Mouse (Mus musculus) G1E (cell line): ENCODE data around the gene Plppr5. TPM values are rescaled to one million over a fixed set of nuclear protein-coding genes. Genes with fewer than 3 reads are reported as not detected.

Experiments used
- ATAC-seq: 2 replicates; pipeline ENCODE4 v1.8.0; 2016; ENCODE audit warnings: mild to moderate bottlenecking; ENCODE audit not compliant: insufficient number of reproducible peaks, poor library complexity, low FRiP score, severe bottlenecking; ENCODE audit errors: extremely low read depth
- DNase-seq: peaks from one replicate; pipeline ENCODE4 v3.0.0; 2012; ENCODE audit warnings: low spot score
- H3K27me3 ChIP-seq: 2 replicates; pipeline ENCODE4 v1.6.1; 2012; ENCODE audit warnings: mild to moderate bottlenecking, low read length, inconsistent platforms; ENCODE audit not compliant: insufficient read depth
- H3K36me3 ChIP-seq: replicated peaks from 2 replicates; pipeline ENCODE3; 2012; ENCODE audit warnings: mild to moderate bottlenecking, inconsistent platforms
- H3K4me1 ChIP-seq: 2 replicates; pipeline ENCODE4 v1.6.1; 2012; ENCODE audit warnings: low read depth, low read length, inconsistent platforms, mixed read lengths; ENCODE audit not compliant: insufficient read depth
- H3K4me3 ChIP-seq: 2 replicates; pipeline ENCODE4 v1.5.1; 2012; ENCODE audit warnings: low read depth, mild to moderate bottlenecking, inconsistent platforms, low read length, moderate library complexity, mixed read lengths
- H3K9me3 ChIP-seq: replicated peaks from 2 replicates; pipeline ENCODE4 v1.6.1; 2012; ENCODE audit warnings: inconsistent platforms
- CTCF ChIP-seq: IDR thresholded peaks from 2 replicates; pipeline ENCODE4 v1.5.1; 2012; ENCODE audit warnings: low read depth, low read length, inconsistent platforms, mixed read lengths
- GATA1 ChIP-seq: IDR thresholded peaks from 2 replicates; pipeline ENCODE4 v1.6.1; 2012; ENCODE audit warnings: borderline replicate concordance, low read length, inconsistent platforms, mixed read lengths
- GATA2 ChIP-seq: IDR thresholded peaks from 2 replicates; pipeline ENCODE4 v1.6.1; 2012; ENCODE audit warnings: low read depth, low read length, inconsistent platforms, borderline replicate concordance
- POLR2AphosphoS5 ChIP-seq: IDR thresholded peaks from 2 replicates; pipeline ENCODE4 v1.6.1; 2012; ENCODE audit warnings: low read depth, low read length, inconsistent platforms; ENCODE audit not compliant: insufficient replicate concordance
- TAL1 ChIP-seq: conservative IDR thresholded peaks from 2 replicates; pipeline ENCODE4 v1.6.1; 2012; ENCODE audit warnings: low read depth, low read length, inconsistent platforms, mixed read lengths
- polyA plus RNA-seq: library from polyadenylated mRNA; stranded (reverse); fragments of >175 nt; gene quantifications from 2 replicates; pipeline ENCODE4 v1.2.3, GENCODE M21; 2012
- total RNA-seq, 2 experiments: library from RNA; stranded (forward) in 1 of 2; stranded (reverse) in 1 of 2; fragments of 200-1000 nt in 1 of 2; fragments of >200 nt in 1 of 2; fragmentation: Nextera tagmentation in 1 of 2; gene quantifications; 2 replicates each; pipeline ENCODE4 v1.2.3; 2014 to 2017

Gene Plppr5
- total RNA-seq (2014; fragmentation: Nextera tagmentation), result not detected in 2 replicates
- 0.05 and 0.12 TPM in 2 replicates for total RNA-seq (2017)
- not detected in 2 replicates for polyA plus RNA-seq

DNA sequence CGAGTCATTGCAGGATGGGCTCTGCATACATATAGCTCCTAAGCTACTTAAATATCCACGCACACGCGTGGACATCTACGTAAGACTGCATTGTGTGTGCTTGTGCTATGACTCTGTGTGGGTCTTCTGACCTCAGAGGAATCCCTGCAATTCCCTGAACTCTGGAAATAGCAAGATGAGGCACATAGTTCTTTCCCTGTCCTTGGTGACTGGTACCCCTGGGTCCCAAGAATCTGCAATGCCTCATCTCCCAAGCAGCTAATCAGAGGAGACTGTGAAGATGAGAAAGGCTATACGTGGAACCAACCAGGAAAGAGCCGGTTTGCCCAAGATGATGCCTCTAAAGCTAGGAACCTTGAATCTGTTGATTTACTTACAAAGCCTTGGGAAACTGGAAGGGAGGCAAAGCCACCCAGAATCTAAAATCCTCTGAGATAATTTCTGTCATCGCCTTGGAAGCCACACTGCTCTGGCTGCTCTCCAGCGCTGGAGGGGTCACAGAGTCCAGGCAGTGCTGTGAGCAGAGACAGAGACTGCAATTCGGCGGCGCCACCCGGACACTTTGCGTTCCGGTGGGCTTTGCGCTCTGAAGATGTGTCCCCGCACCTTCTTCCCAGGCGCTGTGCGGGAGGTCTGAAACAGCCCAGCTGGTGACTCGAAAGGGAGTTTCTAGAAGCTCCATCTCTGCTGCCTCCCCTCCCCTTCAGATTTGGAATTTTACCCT is at the start of gene Plppr5:
Gene Plppr5, plus strand, starts transcription at position 308 of the 724 bp plus-strand sequence.
- TF ChIP-seq CTCF, result no peak
- no peak for TF ChIP-seq GATA1
- TF ChIP-seq TAL1, result no peak
- no peak for TF ChIP-seq GATA2
- no peak for TF ChIP-seq POLR2AphosphoS5
- DNase-seq (no peak), ATAC-seq (no peak)
- H3K27me3 ChIP-seq, result no peaks in the 10 kb centered on the region
- H3K4me3 ChIP-seq, result peak within 1 kb of the TSS; percentile 13; the same call in 1 of the 2 replicates
- no peaks in the 10 kb centered on the region for H3K4me1 ChIP-seq
- H3K36me3 ChIP-seq, result no peaks in the 10 kb centered on the region
- peaks cover 37% of the 10 kb centered on the region for H3K9me3 ChIP-seq

GRCm38 (mm10) chr3:117549899-117550298 is 24.7 kb upstream of the Plppr5 start:
- no peak for TF ChIP-seq GATA2
- TF ChIP-seq POLR2AphosphoS5, result no peak
- no peak for TF ChIP-seq GATA1
- no peak for TF ChIP-seq TAL1
- no peak for TF ChIP-seq CTCF
- no peak for DNase-seq
- no peaks in the 10 kb centered on the region for H3K4me1 ChIP-seq
- 0 out of 2 replicates have a peak, but pooled peaks cover 2% of the 10 kb centered on the region for H3K9me3 ChIP-seq
- no peaks in the 10 kb centered on the region for H3K36me3 ChIP-seq
- H3K4me3 ChIP-seq, result no peak overlapping the region
- no peaks in the 10 kb centered on the region for H3K27me3 ChIP-seq
- ATAC-seq, result no peak

DNA sequence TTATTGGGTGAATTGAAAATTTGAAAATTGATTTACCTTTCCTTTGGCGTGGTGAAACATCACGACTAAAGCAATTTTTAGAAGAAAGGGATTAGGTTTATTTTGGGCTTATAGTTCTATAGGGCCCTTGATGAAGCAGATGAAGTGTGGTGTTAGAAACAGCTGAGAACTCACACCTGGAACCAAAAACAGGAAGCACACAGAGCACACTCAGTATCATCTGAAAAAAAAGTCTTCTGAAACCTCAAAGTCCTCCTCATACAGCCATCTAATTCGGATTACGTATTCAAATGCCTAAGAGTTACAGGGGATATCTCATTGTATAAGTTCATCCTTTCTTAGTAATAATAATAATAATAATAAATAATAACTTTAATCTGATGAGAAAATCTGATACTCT is 24.1 kb upstream of the Plppr5 start:
- ATAC-seq, result no peak

GRCm38 (mm10) chr3:117556972-117557371 is 17.7 kb upstream of the Plppr5 start:
- Histone ChIP-seq H3K9me3 (no peaks in the 10 kb centered on the region), H3K4me3 (no peak overlapping the region), H3K4me1 (no peaks in the 10 kb centered on the region), H3K36me3 (no peaks in the 10 kb centered on the region), H3K27me3 (no peaks in the 10 kb centered on the region)
- DNase-seq (no peak), ATAC-seq (no peak)
- TF ChIP-seq GATA2, result no peak
- TF ChIP-seq GATA1, result no peak
- TF ChIP-seq POLR2AphosphoS5, result no peak
- no peak for TF ChIP-seq TAL1
- TF ChIP-seq CTCF, result no peak

More for the DNA sequence above, 24.1 kb upstream of the Plppr5 start:
- no peaks in the 10 kb centered on the region for H3K36me3 ChIP-seq
- H3K4me1 ChIP-seq, result no peaks in the 10 kb centered on the region
- 0 out of 2 replicates have a peak, but pooled peaks cover 2% of the 10 kb centered on the region for H3K9me3 ChIP-seq
- no peak overlapping the region for H3K4me3 ChIP-seq
- TF ChIP-seq CTCF (no peak), TAL1 (no peak), POLR2AphosphoS5 (no peak), GATA1 (no peak), GATA2 (no peak)
- DNase-seq, result no peak
- H3K27me3 ChIP-seq, result no peaks in the 10 kb centered on the region

DNA sequence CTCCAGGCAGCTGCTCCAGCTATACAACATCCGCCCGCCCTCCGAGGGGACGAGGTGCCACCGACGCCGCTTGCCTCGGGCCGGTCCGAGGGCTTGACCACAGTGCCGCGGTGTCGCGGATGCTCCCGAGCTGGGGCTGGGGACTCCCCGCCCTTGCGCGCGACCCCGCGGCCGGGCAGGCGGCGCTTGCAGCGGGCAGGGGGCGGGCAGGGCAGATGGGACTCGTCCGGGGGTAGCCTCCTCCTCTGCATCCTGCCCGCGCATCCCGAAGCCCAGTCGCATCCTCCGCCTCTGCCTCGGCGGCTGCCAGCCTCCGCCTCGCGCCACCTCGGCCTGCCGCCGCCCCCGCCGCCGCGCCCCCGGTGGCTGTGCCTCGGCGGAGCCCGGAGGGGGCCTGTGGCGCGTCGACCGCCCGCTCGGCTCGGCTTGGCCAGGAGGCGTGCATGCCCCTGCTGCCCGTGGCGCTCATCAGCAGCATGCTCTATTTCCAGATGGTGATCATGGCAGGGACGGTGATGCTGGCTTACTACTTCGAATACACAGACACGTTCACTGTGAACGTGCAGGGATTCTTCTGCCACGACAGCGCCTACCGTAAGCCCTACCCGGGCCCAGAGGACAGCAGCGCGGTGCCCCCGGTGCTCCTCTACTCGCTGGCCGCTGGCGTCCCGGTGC is 754 bp downstream of the Plppr5 start:
- H3K4me3 ChIP-seq, result peak overlapping the region; percentile 13; the same call in 1 of the 2 replicates
- ATAC-seq (no peak), DNase-seq (no peak)
- no peak for TF ChIP-seq TAL1
- TF ChIP-seq POLR2AphosphoS5, result no peak
- TF ChIP-seq GATA2, result no peak
- no peak for TF ChIP-seq CTCF
- no peak for TF ChIP-seq GATA1
- H3K9me3 ChIP-seq, result peaks cover 33% of the 10 kb centered on the region
- H3K4me1 ChIP-seq, result no peaks in the 10 kb centered on the region
- H3K36me3 ChIP-seq, result no peaks in the 10 kb centered on the region
- no peaks in the 10 kb centered on the region for H3K27me3 ChIP-seq

- H3K4me1 ChIP-seq, result no peaks in the 10 kb centered on the region
- peak overlapping the region; percentile 13; the same call in 1 of the 2 replicates for H3K4me3 ChIP-seq
- peaks cover 33% of the 10 kb centered on the region for H3K9me3 ChIP-seq
- H3K36me3 ChIP-seq, result no peaks in the 10 kb centered on the region
- TF ChIP-seq CTCF, result no peak
- no peak for TF ChIP-seq GATA1
- no peak for TF ChIP-seq POLR2AphosphoS5
- no peak for TF ChIP-seq TAL1
- no peak for TF ChIP-seq GATA2
- DNase-seq (no peak), ATAC-seq (no peak)
- no peaks in the 10 kb centered on the region for H3K27me3 ChIP-seq
These were observed 1.3 kb downstream of the Plppr5 start for GRCm38 (mm10) chr3:117575928-117576254.
